Mouse (Mus musculus): ENCODE results near the gene Cry2.

- no peak for TF ChIP-seq CTCF (conservative IDR thresholded peaks at IDR 0.05; ENCODE audit: low read length)
- TF ChIP-seq NANOG (IDR thresholded peaks at IDR 0.05; ENCODE audit: borderline replicate concordance, low read length), result no peak
These were observed 45.7 kb downstream of the Cry2 start for GRCm38 (mm10) chr2:92388081-92388517.
